Mouse (Mus musculus) thymus, adult 2 months (tissue): ENCODE results near the gene Ntrk2. TPM values are rescaled to one million over a fixed set of nuclear protein-coding genes. Genes with fewer than 3 reads are reported as not detected.

ENCODE experiments used
- DNase-seq: peaks from one replicate; pipeline ENCODE4 v3.0.0; 2021
- H3K27ac ChIP-seq: fragments of 200-500 bp; 2 replicates; pipeline ENCODE4 v1.5.1; 2012; ENCODE audit warnings: low read length, control low read depth; ENCODE audit not compliant: control insufficient read depth, insufficient read depth
- H3K27me3 ChIP-seq: fragments of 200-500 bp; 2 replicates; pipeline ENCODE4 v1.6.1; 2012; ENCODE audit warnings: mild to moderate bottlenecking, low read length, moderate library complexity, mixed read lengths; ENCODE audit not compliant: control insufficient read depth, insufficient read depth
- H3K36me3 ChIP-seq: fragments of 200-500 bp; 2 replicates; pipeline ENCODE4 v1.6.1; 2012; ENCODE audit warnings: mild to moderate bottlenecking, low read length, moderate library complexity; ENCODE audit not compliant: control insufficient read depth, insufficient read depth
- H3K4me1 ChIP-seq: fragments of 200-500 bp; replicated peaks from 2 replicates; pipeline ENCODE4 v1.6.1; 2012; ENCODE audit warnings: low read length; ENCODE audit not compliant: control insufficient read depth, insufficient read depth
- H3K4me3 ChIP-seq: fragments of 200-500 bp; 2 replicates; pipeline ENCODE4 v1.5.1; 2012; ENCODE audit warnings: mild to moderate bottlenecking, low read length, control low read depth, moderate library complexity; ENCODE audit not compliant: control insufficient read depth, insufficient read depth
- CTCF ChIP-seq: fragments of 200-500 bp; IDR thresholded peaks from 2 replicates; pipeline ENCODE4 v1.5.1; 2012; ENCODE audit warnings: mild to moderate bottlenecking, control low read depth, low read length, moderate library complexity, borderline replicate concordance; ENCODE audit not compliant: control insufficient read depth, poor library complexity, insufficient read depth; ENCODE audit errors: extremely low read depth
- POLR2A ChIP-seq: fragments of 200-500 bp; IDR thresholded peaks from 2 replicates; pipeline ENCODE4 v1.6.1; 2012; ENCODE audit warnings: mild to moderate bottlenecking, low read length, control low read depth, moderate library complexity; ENCODE audit not compliant: control insufficient read depth, poor library complexity, insufficient read depth; ENCODE audit errors: extremely low read depth
- WGBS: fragments of 180-500 bp; shearing (Covaris S2); methylation state at CpG from one replicate; pipeline ENCODE4 v1.1.7; 2018; 5-methylcytosine and 5-hydroxymethylcytosine counted together
- polyA plus RNA-seq: library from polyadenylated mRNA; depleted of rRNA; stranded (reverse); fragments of >200 nt; gene quantifications from 2 replicates; pipeline ENCODE4 v1.2.3, GENCODE M21; 2012

Ntrk2 gene
- polyA plus RNA-seq, 1 experiment = 5.7 TPM

DNA sequence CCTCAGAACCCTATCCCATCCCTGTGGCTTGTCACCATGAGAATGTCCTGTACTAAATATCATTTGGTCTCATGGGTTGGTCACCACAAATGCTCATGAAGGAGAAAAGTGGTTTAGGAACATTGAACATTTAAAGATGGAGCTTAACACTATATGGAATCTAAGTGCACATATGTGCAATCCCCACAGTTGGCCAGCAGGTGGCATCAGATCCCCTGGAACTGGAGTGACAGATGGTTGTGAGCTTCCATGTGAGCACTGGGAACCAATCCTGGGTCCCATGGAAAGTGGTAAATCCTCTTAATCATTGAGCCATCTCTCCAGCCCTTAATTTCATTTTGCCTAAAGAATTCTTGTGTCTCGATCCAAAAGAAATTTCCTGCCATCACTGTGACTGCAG lies 308.3 kb downstream of the Ntrk2 start:
- no peaks in the 10 kb centered on the region for H3K36me3 ChIP-seq
- H3K27ac ChIP-seq = no peak overlapping the region
- TF ChIP-seq POLR2A = no peak
- no peak for TF ChIP-seq CTCF
- DNase-seq = no peak
- 98% methylated on average over 1 of the region's 1 CpGs for WGBS
- no peaks in the 10 kb centered on the region for H3K27me3 ChIP-seq
- no peak overlapping the region for H3K4me3 ChIP-seq
- H3K4me1 ChIP-seq = no peaks in the 10 kb centered on the region

DNA sequence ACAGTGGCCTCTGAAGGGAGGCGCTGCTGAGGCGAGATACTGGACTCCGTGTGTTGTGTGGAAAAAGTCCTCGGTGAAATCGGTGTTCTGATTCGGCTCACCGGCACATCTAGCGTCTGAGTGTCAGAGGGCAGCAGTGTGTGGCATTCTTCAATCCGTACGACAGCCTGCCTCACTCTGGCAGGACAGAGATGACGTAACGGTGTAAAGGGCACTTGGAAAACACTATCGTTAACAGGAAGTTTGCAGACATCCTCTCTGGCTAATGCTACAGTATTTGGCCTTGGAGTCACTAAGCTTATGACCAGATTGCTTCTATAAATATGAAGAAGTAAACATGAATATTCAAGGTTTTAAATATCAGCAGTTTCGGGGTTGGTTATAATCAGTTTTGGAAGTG lies 309.2 kb downstream of the Ntrk2 start:
- no peak overlapping the region for H3K4me3 ChIP-seq
- no peaks in the 10 kb centered on the region for H3K36me3 ChIP-seq
- no peaks in the 10 kb centered on the region for H3K4me1 ChIP-seq
- H3K27me3 ChIP-seq = no peaks in the 10 kb centered on the region
- no peak overlapping the region for H3K27ac ChIP-seq
- 97% methylated on average over 14 of the region's 14 CpGs for WGBS
- DNase-seq = no peak
- TF ChIP-seq CTCF = no peak
- no peak for TF ChIP-seq POLR2A

DNA sequence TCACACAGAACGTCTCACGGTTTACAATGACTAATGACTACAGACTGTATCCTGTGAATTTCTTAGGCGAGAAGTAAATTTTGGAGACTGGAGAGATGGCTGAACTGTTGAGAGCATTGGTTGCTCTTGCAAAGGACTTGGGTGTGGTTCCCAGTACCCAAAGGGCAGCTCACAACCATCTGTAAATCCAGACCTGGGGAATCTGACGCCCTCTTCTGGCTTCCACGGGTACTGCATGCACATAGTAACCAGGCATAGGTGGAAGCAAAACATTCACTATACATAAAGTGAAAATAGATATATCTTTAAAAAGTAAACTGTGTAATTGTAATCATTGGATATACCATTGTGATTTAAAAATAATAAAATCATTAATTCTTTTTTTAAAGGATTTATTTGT lies 310.9 kb downstream of the Ntrk2 start:
- H3K36me3 ChIP-seq = no peaks in the 10 kb centered on the region
- no peak for DNase-seq
- 87% methylated on average over 5 of the region's 5 CpGs for WGBS

DNA sequence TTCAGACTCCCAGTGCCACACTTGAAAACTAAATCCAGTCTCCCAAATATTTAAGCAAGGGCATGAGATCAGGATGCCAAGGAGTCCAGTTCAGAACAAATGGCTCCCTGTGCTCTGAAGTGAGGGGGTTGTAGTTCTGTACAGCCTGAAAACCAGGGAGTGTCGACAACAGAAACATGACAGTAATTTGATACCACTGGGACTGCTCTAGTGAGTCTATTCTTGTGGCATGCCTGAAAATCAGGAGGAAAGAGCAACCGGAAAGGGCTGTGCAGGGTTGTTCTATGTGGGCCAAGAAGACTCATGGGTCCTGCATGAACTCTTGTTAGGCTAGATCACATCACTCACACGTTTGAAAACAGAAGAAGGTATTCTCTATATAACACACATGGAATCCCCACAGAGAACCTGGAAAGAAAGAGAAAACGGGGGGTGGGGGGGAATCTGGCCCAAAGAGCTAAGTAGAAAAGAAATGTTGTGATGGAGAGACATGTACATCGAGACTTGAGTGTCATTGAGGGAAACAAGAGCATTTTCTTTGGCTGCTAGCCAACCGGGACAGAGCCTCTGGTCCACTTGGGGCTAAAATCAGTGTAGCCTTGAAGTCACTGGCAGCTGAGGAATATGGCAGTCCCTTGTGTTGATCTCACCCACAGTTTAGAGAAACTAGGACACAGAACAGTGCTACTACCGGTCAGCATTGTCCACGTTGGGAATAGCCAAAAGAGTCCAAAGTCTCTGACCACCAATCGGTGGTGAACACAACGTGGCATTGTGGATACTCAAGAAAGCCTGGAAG lies 313.4 kb downstream of the Ntrk2 start:
- no peaks in the 10 kb centered on the region for H3K36me3 ChIP-seq
- no peak overlapping the region for H3K4me3 ChIP-seq
- 85% methylated on average over 10 of the region's 10 CpGs for WGBS
- no peaks in the 10 kb centered on the region for H3K4me1 ChIP-seq
- no peak for TF ChIP-seq POLR2A
- TF ChIP-seq CTCF = no peak
- no peaks in the 10 kb centered on the region for H3K27me3 ChIP-seq
- no peak overlapping the region for H3K27ac ChIP-seq
- no peak for DNase-seq

More for the DNA sequence above, 310.9 kb downstream of the Ntrk2 start:
- no peaks in the 10 kb centered on the region for H3K4me1 ChIP-seq
- TF ChIP-seq CTCF = no peak
- TF ChIP-seq POLR2A = no peak
- no peaks in the 10 kb centered on the region for H3K27me3 ChIP-seq
- no peak overlapping the region for H3K4me3 ChIP-seq
- H3K27ac ChIP-seq = no peak overlapping the region

DNA sequence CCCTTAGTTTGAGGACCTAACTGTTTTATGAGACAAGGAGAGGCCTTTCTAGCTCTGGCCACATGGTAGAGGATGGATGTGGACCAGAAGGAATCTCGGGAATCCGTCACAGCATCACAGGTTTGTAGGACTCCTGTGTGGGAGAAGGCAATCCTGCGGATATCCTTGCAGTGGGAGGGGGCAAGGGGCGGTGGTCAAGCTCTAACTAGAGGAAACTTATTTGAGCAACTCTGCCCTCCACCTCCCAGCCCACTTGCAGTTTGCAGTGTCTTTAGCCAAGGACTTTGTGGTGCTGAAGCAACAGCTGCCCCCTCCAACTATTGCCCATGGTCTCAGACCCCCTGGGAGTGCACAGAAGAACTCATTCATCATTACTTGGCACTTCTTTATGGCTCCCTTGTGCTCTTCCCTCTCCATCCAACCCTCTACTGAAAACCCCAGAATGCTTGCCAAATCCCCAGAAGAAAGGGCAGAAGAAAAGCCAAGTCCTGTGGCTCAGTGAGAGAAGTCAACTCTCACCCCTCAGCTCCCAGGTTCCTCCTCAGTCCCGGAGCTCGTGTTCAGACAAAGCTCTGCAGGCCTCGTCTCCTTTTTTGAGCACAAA lies 336.9 kb downstream of the Ntrk2 start:
- TF ChIP-seq POLR2A (no peak), CTCF (no peak)
- 85% methylated on average over 7 of the region's 7 CpGs for WGBS
- H3K36me3 ChIP-seq = no peaks in the 10 kb centered on the region

GRCm38 (mm10) chr13:59144321-59144856 lies 338.0 kb downstream of the Ntrk2 start:
- no peaks in the 10 kb centered on the region for H3K27me3 ChIP-seq
- H3K36me3 ChIP-seq = no peaks in the 10 kb centered on the region
- H3K4me1 ChIP-seq = no peaks in the 10 kb centered on the region
- WGBS = 84% methylated on average over 11 of the region's 11 CpGs
- no peak overlapping the region for H3K4me3 ChIP-seq
- TF ChIP-seq POLR2A (no peak), CTCF (no peak)
- H3K27ac ChIP-seq = no peak overlapping the region
- DNase-seq = no peak

More for the DNA sequence above, 336.9 kb downstream of the Ntrk2 start:
- no peak overlapping the region for H3K27ac ChIP-seq
- no peaks in the 10 kb centered on the region for H3K4me1 ChIP-seq
- no peak for DNase-seq
- H3K4me3 ChIP-seq = no peak overlapping the region
- no peaks in the 10 kb centered on the region for H3K27me3 ChIP-seq
